Mouse (Mus musculus): ENCODE results near the gene Limk2. TPM values are rescaled to one million over a fixed set of nuclear protein-coding genes. Genes with fewer than 3 reads are reported as not detected.

Limk2 gene
- polyA plus RNA-seq, 1 experiment from 2014 or later = 54.5 TPM

DNA sequence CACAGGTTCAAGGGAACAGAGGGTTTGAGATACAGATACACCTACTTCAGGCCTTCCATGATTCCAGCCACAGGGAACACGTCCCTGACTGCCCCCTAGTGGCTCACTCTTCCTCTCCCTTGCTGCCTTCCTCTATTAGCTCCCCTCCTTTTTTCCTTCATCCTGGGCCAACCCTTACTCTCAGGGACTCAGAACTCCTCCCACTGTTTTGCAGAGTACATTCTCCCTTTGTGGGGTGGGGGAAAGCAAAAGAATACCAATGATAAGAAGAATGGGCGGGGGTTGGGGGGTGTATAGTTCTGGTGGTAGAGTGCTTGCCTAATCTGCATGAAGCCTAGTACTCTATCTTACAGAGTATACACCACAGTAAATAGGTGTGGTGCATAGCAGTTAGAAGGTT is 94.8 kb downstream of the Limk2 start:
- peak; percentile 34; the same call in 1 of the 2 replicates for ATAC-seq (ENCODE audit: low read depth)
- H3K4me3 ChIP-seq (ENCODE audit: low read length) = no peak overlapping the region
- H3K27ac ChIP-seq (ENCODE audit: low read length) = no peak overlapping the region
- no peaks in the 10 kb centered on the region; the same call in 1 of the 2 replicates for H3K9me3 ChIP-seq (ENCODE audit: control insufficient read depth, low read length)
- no peak overlapping the region for H3K4me2 ChIP-seq (ENCODE audit: low read depth, low read length)
- H3K4me1 ChIP-seq (replicated peaks; ENCODE audit: control insufficient read depth, insufficient read depth, low read length) = no peaks in the 10 kb centered on the region
- H3K27me3 ChIP-seq (ENCODE audit: control insufficient read depth, insufficient read depth, low read depth, low read length) = no peaks in the 10 kb centered on the region
- peaks cover 17% of the 10 kb centered on the region for H3K36me3 ChIP-seq (ENCODE audit: control insufficient read depth, insufficient read depth, low read length)
- no peak overlapping the region for H3K9ac ChIP-seq (ENCODE audit: low read length)
- 35% methylated on average over 2 of the region's 2 CpGs for WGBS

DNA sequence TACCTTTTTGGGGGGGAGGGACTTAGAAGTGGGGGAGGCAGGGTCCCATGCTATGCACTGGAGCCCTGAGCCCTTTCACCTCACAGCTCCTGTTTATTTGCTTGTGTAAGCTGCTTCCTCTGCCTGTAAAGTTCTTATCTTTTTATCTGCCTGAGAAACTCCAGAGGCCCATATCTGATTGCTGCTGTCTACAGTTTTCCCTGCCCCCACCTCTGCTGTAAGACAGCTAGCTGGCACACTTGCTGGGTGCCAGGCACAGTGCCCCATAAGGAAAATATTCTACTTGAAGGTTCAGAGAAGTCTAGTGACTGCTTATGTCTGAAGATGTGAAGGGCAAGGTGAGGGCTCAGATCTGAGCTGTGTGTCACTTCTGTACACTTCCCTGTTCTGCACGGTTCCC is 95.7 kb downstream of the Limk2 start:
- H3K27me3 ChIP-seq (ENCODE audit: control insufficient read depth, insufficient read depth, low read depth, low read length) = no peaks in the 10 kb centered on the region
- H3K9ac ChIP-seq (ENCODE audit: low read length) = no peak overlapping the region
- H3K36me3 ChIP-seq (ENCODE audit: control insufficient read depth, insufficient read depth, low read length) = peaks cover 25% of the 10 kb centered on the region
- H3K4me2 ChIP-seq (ENCODE audit: low read depth, low read length) = no peak overlapping the region
- 76% methylated on average over 1 of the region's 1 CpGs for WGBS
- no peaks in the 10 kb centered on the region; the same call in 1 of the 2 replicates for H3K9me3 ChIP-seq (ENCODE audit: control insufficient read depth, low read length)
- no peak overlapping the region for H3K27ac ChIP-seq (ENCODE audit: low read length)
- no peak overlapping the region for H3K4me3 ChIP-seq (ENCODE audit: low read length)
- ATAC-seq (ENCODE audit: low read depth) = 0 out of 2 replicates have a peak, but pooled peaks have one; percentile 9
- H3K4me1 ChIP-seq (replicated peaks; ENCODE audit: control insufficient read depth, insufficient read depth, low read length) = no peaks in the 10 kb centered on the region

DNA sequence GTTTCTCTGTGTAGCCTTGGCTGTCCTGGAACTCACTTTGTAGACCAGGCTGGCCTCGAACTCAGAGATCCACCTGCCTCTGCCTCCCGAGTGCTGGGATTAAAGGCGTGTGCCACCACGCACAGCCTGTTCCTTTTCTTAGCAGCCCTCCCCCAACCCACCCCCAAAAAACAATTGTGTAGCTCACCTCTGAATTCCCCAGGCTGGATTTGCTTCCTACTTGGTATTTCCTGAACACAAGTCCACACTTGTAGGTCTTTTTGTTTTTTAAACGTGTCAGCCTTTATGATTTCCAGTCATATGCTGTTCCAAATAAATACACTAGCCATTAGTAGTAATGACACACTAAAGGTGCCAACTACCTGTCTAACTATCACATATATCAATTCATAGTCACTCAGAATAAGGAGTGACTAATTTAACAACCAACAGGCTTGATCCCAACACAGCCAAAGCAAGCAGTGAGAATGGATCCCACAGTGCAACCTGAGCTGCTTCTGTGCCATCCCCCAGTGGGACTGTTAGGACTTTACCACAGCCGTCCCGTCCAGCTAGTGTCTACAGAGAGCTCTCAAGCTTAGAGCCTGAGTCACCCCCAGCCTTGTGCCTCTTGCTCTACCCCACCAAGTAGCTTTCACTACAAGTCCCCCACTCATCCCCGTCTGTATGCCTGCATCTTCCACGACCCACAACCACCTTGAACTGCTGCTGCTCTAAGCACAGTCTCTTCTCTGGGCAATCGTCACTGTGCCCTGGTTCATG is 97.2 kb downstream of the Limk2 start:
- H3K27ac ChIP-seq (ENCODE audit: low read length) = no peak overlapping the region
- no peaks in the 10 kb centered on the region for H3K4me1 ChIP-seq (replicated peaks; ENCODE audit: control insufficient read depth, insufficient read depth, low read length)
- H3K36me3 ChIP-seq (ENCODE audit: control insufficient read depth, insufficient read depth, low read length) = peaks cover 39% of the 10 kb centered on the region
- H3K9ac ChIP-seq (ENCODE audit: low read length) = no peak overlapping the region
- no peak for ATAC-seq (ENCODE audit: low read depth)
- no peak overlapping the region for H3K4me3 ChIP-seq (ENCODE audit: low read length)
- no peaks in the 10 kb centered on the region for H3K9me3 ChIP-seq (ENCODE audit: control insufficient read depth, low read length)
- no peak overlapping the region for H3K4me2 ChIP-seq (ENCODE audit: low read depth, low read length)
- no peaks in the 10 kb centered on the region for H3K27me3 ChIP-seq (ENCODE audit: control insufficient read depth, insufficient read depth, low read depth, low read length)
- 72% methylated on average over 9 of the region's 10 CpGs for WGBS

DNA sequence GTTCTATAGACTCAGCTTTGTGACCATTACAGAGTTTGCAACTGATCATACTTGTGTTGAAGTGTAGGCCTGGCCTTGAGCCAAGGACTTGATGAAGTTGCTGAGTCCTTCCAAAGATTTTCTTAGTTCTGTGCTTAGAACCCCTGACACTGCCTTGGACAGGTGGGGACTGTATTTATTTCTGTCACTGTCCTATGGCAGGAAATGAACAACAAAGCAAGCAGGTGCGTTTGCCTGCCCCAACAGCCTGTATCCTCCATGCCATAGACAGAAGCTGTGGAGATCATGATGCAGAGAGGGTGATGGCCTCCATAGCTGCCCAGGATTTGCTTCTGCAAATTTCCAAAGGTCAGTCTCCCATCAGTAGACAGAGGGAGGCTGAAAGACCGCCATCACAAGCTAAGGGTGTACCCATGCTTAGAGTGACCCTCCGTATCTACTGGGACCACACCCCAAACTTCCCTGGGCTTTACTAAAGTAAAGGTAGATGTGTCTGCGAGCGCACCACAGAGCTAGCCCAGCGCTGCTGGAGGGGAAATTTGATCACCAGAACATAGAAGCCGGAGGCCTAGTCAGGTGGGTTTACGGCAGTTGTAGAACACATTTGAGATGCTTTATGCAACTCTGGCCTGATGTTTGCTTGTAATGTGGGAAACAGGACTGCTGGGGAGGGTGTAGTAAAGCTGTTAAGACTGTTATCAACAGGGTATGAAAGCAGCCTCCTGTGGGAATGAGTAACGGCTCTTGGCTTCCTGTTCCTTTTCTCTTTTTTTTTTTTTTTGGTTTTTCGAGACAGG is 98.0 kb downstream of the Limk2 start:
- 85% methylated on average over 10 of the region's 10 CpGs for WGBS
- no peaks in the 10 kb centered on the region for H3K27me3 ChIP-seq (ENCODE audit: control insufficient read depth, insufficient read depth, low read depth, low read length)
- H3K4me3 ChIP-seq (ENCODE audit: low read length) = no peak overlapping the region
- no peak overlapping the region for H3K4me2 ChIP-seq (ENCODE audit: low read depth, low read length)
- H3K36me3 ChIP-seq (ENCODE audit: control insufficient read depth, insufficient read depth, low read length) = peaks cover 46% of the 10 kb centered on the region
- no peak for ATAC-seq (ENCODE audit: low read depth)
- H3K27ac ChIP-seq (ENCODE audit: low read length) = no peak overlapping the region
- no peak overlapping the region for H3K9ac ChIP-seq (ENCODE audit: low read length)
- H3K9me3 ChIP-seq (ENCODE audit: control insufficient read depth, low read length) = no peaks in the 10 kb centered on the region
- H3K4me1 ChIP-seq (replicated peaks; ENCODE audit: control insufficient read depth, insufficient read depth, low read length) = no peaks in the 10 kb centered on the region

DNA sequence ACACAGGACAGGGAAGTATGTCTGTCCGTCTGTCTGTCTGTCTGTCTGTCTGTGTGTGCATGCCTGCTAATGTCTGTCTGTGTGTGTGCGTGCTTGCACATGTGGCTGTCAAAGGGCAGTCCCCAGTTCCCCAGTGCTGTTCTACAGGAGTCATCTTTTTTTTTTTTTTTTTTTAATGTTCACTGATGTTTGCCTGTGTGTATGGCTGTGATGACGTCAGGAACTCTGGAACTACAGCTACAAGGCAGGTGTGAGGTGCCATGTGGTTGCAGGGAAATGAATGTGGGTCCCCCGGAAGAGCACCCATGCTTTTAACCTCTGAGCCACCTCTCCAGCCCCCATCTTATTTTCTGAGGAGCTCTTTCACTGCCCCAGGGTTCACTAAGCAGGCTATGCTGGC is 99.1 kb downstream of the Limk2 start:
- ATAC-seq (ENCODE audit: low read depth) = no peak
- Histone ChIP-seq H3K4me1 (replicated peaks; ENCODE audit: control insufficient read depth, insufficient read depth, low read length) (no peaks in the 10 kb centered on the region), H3K9ac (ENCODE audit: low read length) (no peak overlapping the region), H3K36me3 (ENCODE audit: control insufficient read depth, insufficient read depth, low read length) (peaks cover 54% of the 10 kb centered on the region), H3K4me3 (ENCODE audit: low read length) (no peak overlapping the region), H3K27ac (ENCODE audit: low read length) (no peak overlapping the region), H3K27me3 (ENCODE audit: control insufficient read depth, insufficient read depth, low read depth, low read length) (no peaks in the 10 kb centered on the region), H3K9me3 (ENCODE audit: control insufficient read depth, low read length) (no peaks in the 10 kb centered on the region), H3K4me2 (ENCODE audit: low read depth, low read length) (no peak overlapping the region)
- WGBS = 86% methylated on average over 4 of the region's 4 CpGs

DNA sequence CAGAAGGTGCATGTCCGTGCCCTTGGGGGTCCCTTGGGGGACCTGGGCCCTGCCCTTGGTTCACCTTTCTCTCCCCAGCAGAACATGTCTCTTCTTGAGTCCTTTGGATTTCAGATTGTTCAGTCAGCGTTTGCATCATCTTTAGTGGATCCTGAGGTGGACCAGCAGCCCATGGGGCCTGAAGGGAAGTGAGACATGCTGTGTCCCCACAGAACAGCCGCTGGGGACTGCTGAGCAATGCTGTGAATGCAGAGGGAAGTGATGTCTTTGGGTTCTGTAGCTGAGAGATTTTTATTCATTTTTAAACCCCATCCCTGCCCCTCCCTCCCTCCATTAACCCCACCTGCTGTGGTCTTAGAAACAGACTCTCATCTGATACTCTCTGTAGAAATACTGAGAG is 101.1 kb downstream of the Limk2 start:
- ATAC-seq (ENCODE audit: low read depth) = no peak
- no peaks in the 10 kb centered on the region for H3K9me3 ChIP-seq (ENCODE audit: control insufficient read depth, low read length)
- H3K4me3 ChIP-seq (ENCODE audit: low read length) = no peak overlapping the region
- H3K4me1 ChIP-seq (replicated peaks; ENCODE audit: control insufficient read depth, insufficient read depth, low read length) = peaks cover 5% of the 10 kb centered on the region
- no peak overlapping the region for H3K9ac ChIP-seq (ENCODE audit: low read length)
- WGBS = 93% methylated on average over 3 of the region's 3 CpGs
- no peaks in the 10 kb centered on the region for H3K27me3 ChIP-seq (ENCODE audit: control insufficient read depth, insufficient read depth, low read depth, low read length)
- no peak overlapping the region for H3K4me2 ChIP-seq (ENCODE audit: low read depth, low read length)
- no peak overlapping the region for H3K27ac ChIP-seq (ENCODE audit: low read length)
- peaks cover 61% of the 10 kb centered on the region for H3K36me3 ChIP-seq (ENCODE audit: control insufficient read depth, insufficient read depth, low read length)

DNA sequence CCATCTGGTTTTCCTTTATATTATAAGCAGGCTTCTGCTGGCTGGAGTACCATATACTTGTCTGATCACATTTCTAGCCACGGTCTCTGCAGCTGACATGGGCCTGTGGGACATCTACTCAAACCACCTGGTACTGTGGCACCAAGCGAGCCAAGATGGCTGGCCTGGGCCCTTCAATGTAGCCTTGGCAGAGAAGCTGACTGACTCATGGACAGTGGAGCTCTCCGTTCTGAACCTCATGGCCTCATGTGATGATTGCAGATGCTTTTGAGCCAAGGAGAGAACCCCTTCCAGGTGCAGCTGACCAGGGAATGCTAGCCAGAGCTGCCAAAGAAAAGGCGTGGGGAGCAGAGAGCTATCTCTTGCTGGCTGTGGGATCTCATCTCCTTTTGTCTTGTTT is 103.2 kb downstream of the Limk2 start:
- Histone ChIP-seq H3K27ac (ENCODE audit: low read length) (no peak overlapping the region), H3K4me1 (replicated peaks; ENCODE audit: control insufficient read depth, insufficient read depth, low read length) (peaks cover 5% of the 10 kb centered on the region), H3K36me3 (ENCODE audit: control insufficient read depth, insufficient read depth, low read length) (peaks cover 57% of the 10 kb centered on the region), H3K9me3 (ENCODE audit: control insufficient read depth, low read length) (no peaks in the 10 kb centered on the region), H3K4me3 (ENCODE audit: low read length) (no peak overlapping the region), H3K9ac (ENCODE audit: low read length) (no peak overlapping the region), H3K27me3 (ENCODE audit: control insufficient read depth, insufficient read depth, low read depth, low read length) (no peaks in the 10 kb centered on the region), H3K4me2 (ENCODE audit: low read depth, low read length) (no peak overlapping the region)
- WGBS = 91% methylated on average over 4 of the region's 4 CpGs
- no peak for ATAC-seq (ENCODE audit: low read depth)

DNA sequence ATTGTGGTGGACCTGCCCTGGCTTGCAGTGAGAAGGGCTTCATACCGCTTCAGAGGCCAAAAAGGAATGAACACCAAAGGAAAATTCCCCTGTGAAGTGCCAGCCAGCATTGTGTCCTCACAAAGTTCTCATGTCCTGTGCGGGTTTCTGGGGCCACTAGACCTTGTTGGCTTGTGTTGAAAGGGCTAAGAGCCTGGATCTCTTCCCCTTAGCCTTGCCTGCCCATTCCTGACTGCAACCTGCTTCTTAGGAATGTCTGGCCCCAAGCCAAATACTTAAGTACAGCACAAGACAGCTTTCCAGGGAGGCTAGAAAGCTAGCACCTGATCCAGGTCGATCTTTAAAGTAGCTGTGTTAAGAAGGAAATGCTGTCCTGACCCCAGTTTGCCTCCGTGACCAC is 106.2 kb downstream of the Limk2 start:
- WGBS = 43% methylated on average over 4 of the region's 4 CpGs
- Histone ChIP-seq H3K4me3 (ENCODE audit: low read length) (no peak overlapping the region), H3K4me2 (ENCODE audit: low read depth, low read length) (no peak overlapping the region), H3K36me3 (ENCODE audit: control insufficient read depth, insufficient read depth, low read length) (peaks cover 64% of the 10 kb centered on the region), H3K9me3 (ENCODE audit: control insufficient read depth, low read length) (no peaks in the 10 kb centered on the region), H3K4me1 (replicated peaks; ENCODE audit: control insufficient read depth, insufficient read depth, low read length) (peaks cover 5% of the 10 kb centered on the region), H3K27me3 (ENCODE audit: control insufficient read depth, insufficient read depth, low read depth, low read length) (no peaks in the 10 kb centered on the region), H3K9ac (ENCODE audit: low read length) (no peak overlapping the region), H3K27ac (ENCODE audit: low read length) (peak overlapping the region; percentile 48)
- ATAC-seq (ENCODE audit: low read depth) = peak; percentile 81

DNA sequence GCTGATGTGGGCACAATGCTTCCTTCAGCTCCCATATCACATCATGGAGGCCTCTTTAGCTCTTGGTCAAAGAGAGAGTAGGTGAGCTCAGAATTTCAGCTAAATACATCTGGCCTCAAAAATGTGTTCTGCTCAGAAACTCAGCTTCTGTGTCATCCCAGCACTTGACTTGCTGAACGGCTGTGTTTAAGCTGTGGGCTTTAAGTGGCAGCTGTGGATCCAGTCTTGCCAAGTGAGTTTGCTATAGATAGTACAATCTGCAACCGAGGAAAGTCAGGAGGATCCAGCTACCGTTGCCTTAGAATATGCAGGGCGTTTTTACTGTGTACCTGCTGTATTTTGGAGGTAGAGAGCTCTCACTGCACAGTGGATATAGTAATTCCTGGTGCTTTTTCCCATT is 106.6 kb downstream of the Limk2 start:
- Histone ChIP-seq H3K4me2 (ENCODE audit: low read depth, low read length) (no peak overlapping the region), H3K9me3 (ENCODE audit: control insufficient read depth, low read length) (no peaks in the 10 kb centered on the region), H3K27ac (ENCODE audit: low read length) (peak overlapping the region; percentile 48), H3K4me3 (ENCODE audit: low read length) (no peak overlapping the region), H3K36me3 (ENCODE audit: control insufficient read depth, insufficient read depth, low read length) (peaks cover 60% of the 10 kb centered on the region), H3K4me1 (replicated peaks; ENCODE audit: control insufficient read depth, insufficient read depth, low read length) (peaks cover 5% of the 10 kb centered on the region), H3K9ac (ENCODE audit: low read length) (no peak overlapping the region), H3K27me3 (ENCODE audit: control insufficient read depth, insufficient read depth, low read depth, low read length) (no peaks in the 10 kb centered on the region)
- 56% methylated on average over 4 of the region's 4 CpGs for WGBS
- peak; percentile 21 for ATAC-seq (ENCODE audit: low read depth)
